ENCODE assay signal across 16 mouse cellular contexts in genomic region chr1:193004581-193004980, GRCm38 (mm10). TPM values are rescaled to one million over a fixed set of nuclear protein-coding genes. Genes with fewer than 3 reads are reported as not detected.
DNase-seq lines count a peak whose midpoint lies in the region; ATAC-seq and TF ChIP-seq lines count a peak whose summit lies in the region.
"Had no signal": no experiment of that assay in that cellular context is flagged by ENCODE, and none has a peak within 500 bp of the region (broad histone marks: within the 10 kb centered on the region; RNA-seq: fewer than 3 reads in every experiment).

No protein-coding gene starts in this region.

- ATAC-seq in lung, postnatal 0 days, result no peak
- ATAC-seq: forebrain, embryonic 15.5 days had no signal

- no peak overlapping the region for H3K4me3 ChIP-seq in left cerebral cortex, adult 2 months
- no peak overlapping the region for H3K4me3 ChIP-seq in lung, postnatal 0 days (ENCODE audit: low read depth, low read length)
- H3K4me3 ChIP-seq: embryonic facial prominence, embryonic 12.5 days; forebrain, embryonic 15.5 days; hindbrain, embryonic 12.5 days had no signal

- no peaks in the 10 kb centered on the region for H3K27me3 ChIP-seq in lung, postnatal 0 days (replicated peaks; ENCODE audit: insufficient read depth, low read length)
- H3K27me3 ChIP-seq: embryonic facial prominence, embryonic 12.5 days; forebrain, embryonic 15.5 days; hindbrain, embryonic 12.5 days had no signal

- no peak for TF ChIP-seq CTCF in left cerebral cortex, adult 2 months (IDR thresholded peaks at IDR 0.05)
- TF ChIP-seq CTCF in lung, postnatal 0 days (IDR thresholded peaks at IDR 0.05), result no peak

- H3K27ac ChIP-seq in left cerebral cortex, adult 2 months, result peak overlapping the region; percentile 20; the same call in 1 of the 2 replicates
- H3K27ac ChIP-seq in lung, postnatal 0 days (ENCODE audit: low read length), result no peak overlapping the region
- H3K27ac ChIP-seq: embryonic facial prominence, embryonic 12.5 days; forebrain, embryonic 15.5 days; hindbrain, embryonic 12.5 days had no signal

- no peak overlapping the region for H3K9ac ChIP-seq in lung, postnatal 0 days (replicated peaks; ENCODE audit: low read depth)
- H3K9ac ChIP-seq: embryonic facial prominence, embryonic 12.5 days; forebrain, embryonic 15.5 days; hindbrain, embryonic 12.5 days had no signal

- no peak for TF ChIP-seq EP300 in lung, postnatal 0 days (IDR thresholded peaks at IDR 0.05)

- no peaks in the 10 kb centered on the region for H3K4me1 ChIP-seq in lung, postnatal 0 days (ENCODE audit: insufficient read depth, low read depth, low read length)
- H3K4me1 ChIP-seq: embryonic facial prominence, embryonic 12.5 days; forebrain, embryonic 15.5 days; hindbrain, embryonic 12.5 days had no signal

- no peaks in the 10 kb centered on the region for H3K36me3 ChIP-seq in lung, postnatal 0 days (ENCODE audit: insufficient read depth, low read length)
- H3K36me3 ChIP-seq: embryonic facial prominence, embryonic 12.5 days; forebrain, embryonic 15.5 days; hindbrain, embryonic 12.5 days had no signal

- intact Hi-C loops in left cerebral cortex, adult 2 months (cut with DNase I), result loop anchor here (5.0 kb wide), 1 partner anchor 98 kb away; no protein-coding TSS in a partner anchor
- intact Hi-C loops in left cerebral cortex, postnatal 25 days (cut with DNase I), result loop anchor here (2.0 kb wide), 1 partner anchor 118 kb away; no protein-coding TSS in a partner anchor

- no peaks in the 10 kb centered on the region for H3K9me3 ChIP-seq in lung, postnatal 0 days (ENCODE audit: low read length)
- H3K9me3 ChIP-seq: embryonic facial prominence, embryonic 12.5 days; forebrain, embryonic 15.5 days; hindbrain, embryonic 12.5 days had no signal

- WGBS in lung, postnatal 0 days, result 50% methylated on average over 1 of the region's 1 CpGs

- peak; percentile 42 for DNase-seq in kidney, adult 9 months
- no peak for DNase-seq in kidney, postnatal 10 days
- no peak for DNase-seq in left cerebral cortex, adult 2 months (ENCODE audit: extremely low spot score in 1 of 2, low spot score in 2 of 2)
- DNase-seq in left cerebral cortex, postnatal 25 days (ENCODE audit: low spot score in 2 of 2), result no peak
- DNase-seq in lung, postnatal 0 days (ENCODE audit: low spot score), result peak; percentile 8
- no peak for DNase-seq in lung, postnatal 14 days
- DNase-seq: adrenal gland, adult 2 months; adrenal gland, postnatal 25 days; cerebellum, adult 8-10 months; gastrocnemius, postnatal 36 days; heart, adult 11 months; heart, postnatal 10 days; heart, postnatal 4 days had no signal

- no peak overlapping the region for H3K4me2 ChIP-seq in lung, postnatal 0 days (replicated peaks; ENCODE audit: low read depth, low read length)
- H3K4me2 ChIP-seq: embryonic facial prominence, embryonic 12.5 days; forebrain, embryonic 15.5 days; hindbrain, embryonic 12.5 days had no signal

RNA-seq across cellular contexts. Expression of gene Syt14, which starts 31.0 kb away (rescaled TPM):
- total RNA-seq in left cerebral cortex, adult 2 months (2021), result 10 to 100 TPM; 27.5 to 28.2 TPM
- 10 to 100 TPM; 25.4 to 26.5 TPM for total RNA-seq in left cerebral cortex, postnatal 25 days (2021)
- polyA plus RNA-seq in lung, postnatal 0 days (2015; fragmentation: Nextera tagmentation; extraction: Ambion mirVana), result 0.18 and 0.30 TPM in 2 replicates

Comparison
In these comparisons a context has a peak if more than half of its experiments do, and no peak if none do; other contexts are left out.
1. DNase-seq: peak in kidney, adult 9 months (single experiment) and lung, postnatal 0 days (single experiment); none in kidney, postnatal 10 days (single experiment), left cerebral cortex, adult 2 months (0 of 2), left cerebral cortex, postnatal 25 days (0 of 2) and lung, postnatal 14 days (single experiment).